Mouse (Mus musculus): ENCODE measurements around the gene Gm7358.
"Not testable (repeated sequence)": the region's sequence is repeated elsewhere in the genome, so short reads cannot be mapped to it uniquely, and the experiment has no call there.

The Gm7358 gene

DNA sequence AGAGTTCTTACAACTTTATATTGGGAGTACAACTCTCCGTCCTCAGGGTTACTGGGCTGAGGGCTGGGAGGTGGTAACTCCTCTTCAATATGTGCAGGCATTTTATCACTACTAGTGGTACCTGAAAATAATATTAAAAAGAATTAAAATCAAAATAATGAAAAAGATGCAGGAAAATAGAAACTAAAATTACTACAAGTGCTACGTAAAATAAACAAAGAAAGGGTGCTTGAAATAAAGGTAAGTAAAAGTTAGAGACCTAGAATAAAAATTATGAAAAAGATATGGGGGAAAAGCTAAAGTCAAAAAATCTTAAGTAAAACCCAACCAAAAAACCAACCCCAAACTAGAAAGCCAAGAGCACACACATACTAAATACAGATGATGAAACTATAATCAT, at the start of gene Gm7358:
TSS of gene Gm7358 (minus strand) at position 101 of the 400 bp plus-strand sequence.
- DNase-seq = not testable (repeated sequence)

DNA sequence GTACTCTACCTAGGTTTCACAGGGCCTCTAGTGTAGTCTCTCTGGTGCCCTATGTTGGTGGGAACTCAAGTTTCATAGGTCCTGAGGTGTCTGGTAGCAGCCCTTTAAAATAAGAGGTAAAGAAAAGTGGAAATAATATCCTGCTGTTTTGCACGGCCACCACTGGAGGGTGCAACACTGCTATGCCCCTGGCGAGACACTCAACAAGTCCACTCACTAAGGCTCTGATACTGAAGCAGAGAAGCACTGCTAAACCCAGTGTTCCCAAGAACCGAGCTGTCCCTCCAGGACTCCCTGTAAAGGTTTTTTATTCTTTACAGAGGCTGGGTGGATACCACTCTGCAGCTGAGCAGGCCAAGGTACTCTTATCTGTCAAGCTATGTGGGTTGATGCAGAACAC, 43.7 kb upstream of the Gm7358 start:
- DNase-seq = not testable (repeated sequence)

GRCm38 (mm10) chr17:14101446-14101980, 42.2 kb upstream of the Gm7358 start:
- DNase-seq = peak; percentile 56

DNA sequence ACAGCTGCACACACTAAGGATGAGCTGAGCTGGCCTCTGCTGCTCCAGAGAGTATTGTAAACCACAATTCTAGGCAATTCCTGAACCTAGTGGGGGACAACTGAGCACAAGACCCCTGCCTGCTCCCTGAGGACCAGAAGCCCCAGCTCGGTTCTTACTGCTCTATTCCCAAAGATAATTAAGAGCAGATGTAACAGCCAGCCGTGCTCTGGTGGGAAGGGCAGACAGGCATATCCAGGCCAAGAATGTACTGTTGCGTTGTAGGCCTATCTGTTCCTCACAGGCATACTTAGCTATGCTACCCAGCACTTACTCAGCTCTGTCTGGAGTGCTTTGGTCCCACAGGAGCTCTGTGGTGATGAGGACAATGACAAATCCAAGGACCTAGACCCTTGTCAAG, 40.6 kb upstream of the Gm7358 start:
- not testable (repeated sequence) for DNase-seq

DNA sequence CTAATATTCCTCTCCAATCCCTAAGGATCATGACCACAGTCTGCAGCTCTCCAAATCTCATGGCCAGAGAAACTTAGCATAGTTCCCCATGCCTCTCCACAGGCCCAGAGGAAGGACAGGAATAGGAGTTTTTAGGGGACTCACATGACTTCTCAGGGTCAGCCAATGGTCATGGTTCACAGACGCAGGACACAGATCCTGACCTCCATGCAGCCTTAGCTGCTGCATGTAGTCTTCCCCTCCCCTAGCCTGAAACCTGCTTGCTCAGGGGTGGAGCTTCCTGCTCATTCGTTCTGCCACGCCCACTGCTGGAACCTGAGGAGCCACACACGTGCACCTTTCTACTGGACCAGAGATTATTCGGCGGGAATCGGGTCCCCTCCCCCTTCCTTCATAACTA, 34.8 kb upstream of the Gm7358 start:
- DNase-seq = peak; percentile 32

- peak; percentile 16 for DNase-seq
Measured at GRCm38 (mm10) chr17:14086629-14087028, 27.3 kb upstream of the Gm7358 start.

- not testable (repeated sequence) for DNase-seq
Measured at GRCm38 (mm10) chr17:14041880-14042279, 17.5 kb downstream of the Gm7358 start.

GRCm38 (mm10) chr17:14037012-14037411, 22.3 kb downstream of the Gm7358 start:
- DNase-seq = not testable (repeated sequence)

DNA sequence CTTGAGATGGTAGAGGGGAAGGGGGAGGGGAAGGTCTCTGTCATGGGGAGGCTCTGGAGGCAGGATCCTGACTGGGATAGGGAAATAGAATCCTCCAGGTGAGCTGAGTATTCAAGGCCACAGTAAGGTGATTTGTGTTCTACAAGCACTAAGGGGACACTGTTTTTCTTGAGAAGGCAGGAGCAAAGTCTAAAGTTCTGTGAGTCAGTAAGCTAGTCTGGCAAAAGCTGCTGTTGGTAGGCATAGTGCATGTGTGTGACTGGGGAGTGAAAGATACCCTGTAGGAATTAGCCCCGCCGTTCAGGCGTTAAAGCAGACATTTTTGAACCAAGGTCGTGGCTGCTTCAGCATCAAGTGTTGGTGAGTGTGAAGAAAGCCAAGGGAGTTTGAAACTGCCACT, 23.2 kb downstream of the Gm7358 start:
- peak; percentile 17 for DNase-seq

All from kidney, adult 9 months (tissue).